Mouse (Mus musculus) T-helper 1 cell (primary cell): Measurements from ENCODE around the gene Rinl.

ENCODE experiments used
- in situ Hi-C: fragments of 300-600 bp; cut with MboI, MseI; formaldehyde crosslinking; loops from one replicate; pipeline ENCODE4 v1.15.1; 2025; ENCODE audit warnings: high pct_unique_total_duplicates

The Rinl gene

DNA sequence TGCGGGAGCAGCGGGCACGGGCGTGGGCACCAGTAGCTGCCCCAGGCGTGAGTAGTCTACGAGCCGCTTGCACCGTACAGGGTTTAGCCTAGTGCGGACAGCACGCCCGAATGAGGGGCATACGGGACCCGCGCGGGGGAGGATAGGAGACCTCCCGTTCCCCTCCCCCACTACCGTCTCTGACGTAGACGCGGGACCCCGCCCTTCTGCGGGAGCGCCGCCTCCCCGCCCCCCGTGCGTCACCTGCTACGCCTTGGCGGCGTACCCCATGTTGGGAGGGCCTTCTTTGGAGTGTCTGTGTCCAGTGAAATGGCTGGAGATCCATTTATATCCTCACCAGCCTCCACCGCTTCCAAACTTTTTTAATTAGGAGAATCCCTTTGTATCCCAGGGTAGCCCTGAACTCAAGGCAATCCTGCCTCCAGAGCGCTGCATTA, 20.2 kb downstream of the Rinl start:
- in situ Hi-C loops, result no loop called here

DNA sequence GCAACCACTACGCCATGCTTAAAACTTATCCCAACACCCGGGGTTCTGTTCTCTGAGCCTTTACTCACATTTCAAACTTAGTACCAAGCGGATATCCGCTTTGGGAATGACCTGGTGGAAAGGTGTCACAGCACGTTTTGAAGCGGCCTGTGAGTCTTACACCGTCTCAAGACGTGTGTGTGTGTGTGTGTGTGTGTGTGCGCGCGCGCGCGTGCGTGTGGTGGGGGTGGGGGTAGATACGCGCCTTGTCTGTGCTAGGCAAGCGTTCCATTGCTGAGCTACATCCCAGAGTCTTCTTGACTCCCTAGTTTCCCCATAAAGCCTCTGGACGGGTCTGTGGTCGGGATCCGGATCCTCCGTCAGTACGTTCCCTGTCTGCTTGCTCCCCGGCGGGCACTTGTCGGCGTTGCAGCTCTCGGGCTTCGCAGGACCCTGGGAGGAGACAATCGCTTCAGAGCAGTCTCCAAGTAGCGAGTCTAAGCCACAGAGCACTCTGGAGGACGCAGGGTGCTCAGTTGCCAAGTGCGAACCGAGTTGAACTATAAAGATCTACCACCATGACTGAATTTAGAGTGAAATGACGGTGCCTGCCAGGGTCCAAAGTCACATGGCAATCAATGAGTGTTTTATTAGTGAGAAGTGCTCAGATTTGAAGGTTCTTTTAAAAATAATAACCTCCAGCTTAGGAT, 20.8 kb downstream of the Rinl start:
- in situ Hi-C loops, result no loop called here

DNA sequence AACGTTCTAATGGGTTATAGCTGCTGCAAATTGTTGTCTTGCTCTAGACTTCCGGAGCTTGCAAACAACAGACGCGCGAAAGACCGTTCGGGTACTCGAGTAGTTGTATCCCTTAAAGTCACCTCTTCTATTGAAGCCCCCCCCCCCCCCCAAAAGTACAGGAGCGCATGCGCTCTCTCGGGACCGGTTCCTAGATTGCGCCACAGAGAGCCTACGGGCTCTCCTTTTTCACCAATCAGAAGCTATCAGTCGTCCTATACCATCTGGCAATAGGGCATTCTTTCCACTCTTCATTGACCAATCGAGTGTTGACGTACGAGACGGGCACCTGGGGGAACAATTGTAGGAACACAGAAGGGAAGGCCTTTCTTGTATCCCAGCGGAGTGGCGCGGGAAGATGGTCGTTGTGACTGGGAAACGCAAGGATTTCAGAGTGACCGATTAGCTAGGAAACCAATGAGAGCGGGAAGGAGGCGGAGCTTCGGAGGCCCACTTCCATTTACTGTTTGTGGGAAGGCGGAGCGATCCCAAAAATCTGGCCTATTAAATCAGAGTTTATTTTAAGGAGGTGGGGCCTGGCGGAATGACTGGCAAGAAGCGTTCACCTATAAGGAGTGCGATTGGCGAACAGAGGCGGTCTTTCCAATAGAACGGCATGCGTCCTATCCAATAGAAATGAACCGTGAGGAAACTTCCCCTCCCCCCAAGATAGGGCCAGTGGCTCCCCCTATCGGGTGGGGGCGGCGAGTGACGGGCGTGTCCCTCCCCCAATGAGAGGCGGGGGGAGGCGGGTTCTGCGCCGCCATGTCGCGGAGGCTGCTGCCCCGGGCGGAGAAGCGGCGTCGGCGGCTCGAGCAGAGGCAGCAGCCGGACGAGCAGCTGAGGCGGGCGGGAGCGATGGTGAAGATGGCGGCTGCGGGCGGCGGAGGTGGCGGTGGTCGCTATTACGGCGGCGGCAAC, 21.6 kb downstream of the Rinl start:
- in situ Hi-C loops, result no loop called here

DNA sequence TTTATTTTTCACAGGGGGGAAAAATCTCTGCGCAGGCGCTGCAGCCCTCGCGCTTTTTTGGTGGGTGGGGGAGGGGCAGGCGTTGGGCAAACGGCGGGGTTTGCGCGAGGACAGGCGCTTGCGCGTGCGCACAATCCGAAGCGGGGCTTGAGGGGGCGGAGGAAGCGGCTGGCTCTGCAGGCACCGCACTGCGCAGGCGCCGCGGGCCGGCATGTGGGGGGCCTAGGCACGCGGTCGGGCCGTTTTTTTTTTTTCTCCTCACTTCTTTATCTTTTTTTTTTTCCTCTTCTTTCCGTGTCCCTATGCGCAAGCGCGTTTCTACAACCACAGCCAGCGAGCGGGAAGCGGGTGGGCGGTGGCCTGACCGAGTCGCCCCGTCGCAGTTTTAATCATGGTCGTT, 22.5 kb downstream of the Rinl start:
- in situ Hi-C loops, result no loop called here

DNA sequence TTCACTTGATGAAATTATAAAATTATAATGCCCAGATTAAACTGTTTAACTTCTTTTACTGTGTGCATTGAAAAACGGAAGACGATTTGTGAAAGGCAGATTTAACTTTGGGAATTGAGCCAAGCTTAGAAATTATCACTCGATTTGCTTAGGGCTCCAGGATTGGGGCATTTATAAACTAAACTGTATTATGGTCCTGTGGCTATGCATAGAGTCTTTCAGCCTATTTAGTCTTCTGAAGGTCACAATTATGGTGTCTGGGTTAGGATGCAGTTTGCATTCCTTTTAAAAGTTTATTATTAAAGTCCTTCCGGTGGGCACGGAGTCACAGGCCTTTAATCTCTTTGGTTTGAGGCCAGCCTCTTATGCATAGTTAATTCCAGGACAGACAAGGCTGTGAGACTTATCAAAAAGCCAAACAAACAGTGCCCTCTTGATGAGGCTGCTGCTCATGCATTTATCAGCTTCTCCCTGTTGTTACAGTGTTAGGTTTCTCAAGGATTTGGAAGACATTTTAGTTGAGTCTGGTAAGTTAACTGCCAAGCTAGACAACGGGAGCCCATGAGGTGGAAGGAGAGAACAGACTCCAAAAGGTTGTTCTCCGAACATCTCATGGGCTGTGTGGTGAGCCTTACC, 23.0 kb downstream of the Rinl start:
- in situ Hi-C loops, result no loop called here

DNA sequence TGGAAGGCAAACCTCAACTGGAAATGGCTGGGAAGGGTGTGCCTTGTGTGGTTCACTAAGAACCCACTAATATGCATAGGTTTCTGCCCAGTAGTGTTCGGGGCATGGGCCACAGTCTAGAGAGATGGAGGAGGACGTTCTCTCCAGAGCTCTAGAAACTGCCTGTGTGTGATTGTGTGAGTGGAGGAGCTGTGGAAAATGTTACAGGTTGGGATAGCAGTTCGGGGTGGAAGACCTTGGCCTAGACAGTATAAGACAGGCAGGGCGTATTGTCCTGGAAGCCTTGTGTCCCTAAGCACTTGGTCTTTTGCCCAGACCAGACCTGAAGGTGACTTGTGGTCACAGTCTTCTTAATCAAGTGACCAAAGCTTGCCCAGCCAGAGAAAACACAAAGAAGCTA, 23.7 kb downstream of the Rinl start:
- in situ Hi-C loops, result no loop called here

DNA sequence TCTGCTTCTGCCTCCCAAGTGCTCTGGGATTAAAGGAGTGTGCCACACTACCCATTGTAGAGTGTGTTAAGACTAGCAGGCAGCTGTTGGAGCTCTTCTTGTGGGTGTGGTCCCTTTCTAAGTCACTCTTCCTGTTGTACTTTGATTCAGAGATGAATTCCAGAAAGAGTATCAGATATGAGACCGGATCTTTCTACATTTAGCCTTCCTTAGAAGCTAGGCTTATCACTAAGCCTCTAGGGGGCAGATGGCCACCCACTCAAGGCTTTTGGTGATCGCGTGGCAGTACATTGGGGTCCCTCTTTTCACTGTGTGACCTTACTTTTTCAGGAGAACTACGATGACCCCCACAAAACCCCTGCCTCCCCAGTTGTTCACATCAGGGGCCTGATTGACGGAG, 24.2 kb downstream of the Rinl start:
- in situ Hi-C loops, result no loop called here

DNA sequence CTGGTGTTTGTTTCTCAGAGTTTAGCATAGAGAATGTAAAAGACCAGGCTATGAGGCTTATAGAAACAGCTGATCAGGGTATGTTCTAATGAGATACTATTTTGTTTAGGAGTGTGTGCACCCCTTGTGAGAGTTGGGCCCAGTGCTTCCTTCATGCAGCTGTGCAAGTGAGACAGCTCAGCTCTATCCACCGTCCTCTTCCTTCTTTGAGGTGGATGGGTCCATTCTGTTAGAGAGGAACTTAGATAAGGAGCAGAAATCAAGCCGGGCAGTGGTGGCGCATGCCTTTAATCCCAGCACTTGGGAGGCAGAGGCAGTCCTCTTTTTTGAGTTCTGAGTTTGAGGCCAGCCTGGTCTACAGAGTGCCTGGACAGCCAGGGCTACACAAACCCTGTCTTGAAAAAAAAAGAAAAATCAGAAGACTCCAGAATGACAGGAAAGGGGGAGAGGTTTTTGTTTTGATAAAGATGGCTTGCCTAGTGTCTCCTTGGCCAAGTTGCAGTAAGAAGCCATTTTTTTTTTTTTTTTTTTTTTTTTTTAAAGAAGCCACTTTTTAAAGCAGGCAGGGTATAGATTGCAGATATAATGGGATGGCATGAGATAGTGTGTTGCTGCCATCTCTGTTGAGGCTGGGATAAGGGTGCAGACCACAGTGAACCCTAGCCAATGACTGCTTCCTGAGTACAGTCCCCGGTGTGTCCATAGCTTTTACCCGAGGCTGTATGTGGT, 25.7 kb downstream of the Rinl start:
- in situ Hi-C loops, result no loop called here

DNA sequence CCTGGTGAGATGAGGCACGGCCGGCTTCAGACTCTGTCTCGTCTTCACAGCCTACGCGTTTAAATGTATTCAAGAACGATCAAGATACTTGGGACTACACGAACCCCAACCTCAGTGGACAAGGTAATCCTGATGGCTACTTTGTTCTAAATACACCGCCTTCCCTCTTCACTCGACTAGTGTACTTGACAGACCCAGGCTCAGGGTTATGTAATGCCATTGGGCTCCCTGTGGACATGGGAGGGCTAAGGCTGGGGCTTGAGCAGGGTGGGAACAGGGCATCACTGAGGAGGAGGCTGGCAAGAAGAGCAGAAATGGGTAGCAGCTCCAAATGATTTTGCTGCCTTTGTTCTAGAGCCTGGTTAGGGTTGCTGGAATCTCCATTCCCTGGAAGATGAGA, 26.5 kb downstream of the Rinl start:
- in situ Hi-C loops, result no loop called here

DNA sequence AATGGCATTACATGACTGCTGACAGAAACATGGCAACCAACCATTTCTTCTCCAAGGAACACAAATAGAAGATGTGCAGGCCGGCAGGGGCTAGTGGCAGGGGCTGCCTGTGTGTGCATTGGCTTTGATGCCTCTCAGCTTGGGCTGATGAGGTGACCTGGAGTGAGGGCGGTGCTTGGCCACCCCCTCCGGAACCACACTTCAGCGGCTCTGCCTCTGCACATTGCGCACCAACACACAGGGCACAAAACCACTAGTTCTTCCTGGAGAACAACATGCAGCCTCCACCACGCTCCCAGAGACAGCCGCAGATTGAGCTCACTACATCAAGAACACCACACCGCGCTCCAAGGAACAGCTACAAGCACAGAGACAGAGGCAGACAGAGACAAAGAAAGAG, 27.4 kb downstream of the Rinl start:
- in situ Hi-C loops, result no loop called here

DNA sequence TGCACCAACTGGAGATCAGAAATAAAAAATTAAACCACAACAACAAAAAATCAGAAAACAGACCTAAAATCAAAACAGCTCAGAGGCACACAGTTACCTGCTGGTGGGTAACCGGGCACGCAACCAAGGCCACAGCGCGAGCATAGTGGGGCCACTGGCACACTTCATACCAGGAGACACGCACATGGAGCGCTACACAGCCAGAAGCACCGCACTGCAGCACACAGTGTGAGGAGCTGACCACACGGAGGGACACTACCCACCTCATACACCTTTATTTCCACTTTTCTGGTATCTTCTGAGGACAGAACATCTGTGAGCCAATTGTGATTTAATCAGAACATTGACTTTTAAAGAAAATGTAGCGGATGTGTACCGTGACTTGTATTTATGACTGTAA, 28.2 kb downstream of the Rinl start:
- in situ Hi-C loops, result no loop called here

DNA sequence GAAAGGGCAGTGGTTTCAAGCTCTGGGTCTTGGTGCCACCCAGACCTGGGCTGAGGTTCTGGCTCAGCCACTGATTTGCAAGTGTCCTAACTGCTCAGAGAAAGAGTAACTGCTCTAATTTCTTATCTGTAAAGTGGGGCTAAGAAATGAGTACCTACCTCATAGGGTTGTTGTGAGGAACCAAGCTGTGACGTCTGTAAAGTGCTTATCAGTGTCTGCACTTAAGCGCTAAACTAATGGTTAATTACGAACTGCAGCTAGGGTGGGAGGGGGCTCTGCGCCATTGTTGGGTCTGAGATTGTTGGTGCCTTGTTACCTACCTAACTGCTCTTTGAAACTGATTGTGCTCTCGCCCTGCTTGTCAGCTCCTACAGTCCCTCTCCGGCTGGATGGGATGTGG, 28.8 kb downstream of the Rinl start:
- in situ Hi-C loops, result no loop called here

DNA sequence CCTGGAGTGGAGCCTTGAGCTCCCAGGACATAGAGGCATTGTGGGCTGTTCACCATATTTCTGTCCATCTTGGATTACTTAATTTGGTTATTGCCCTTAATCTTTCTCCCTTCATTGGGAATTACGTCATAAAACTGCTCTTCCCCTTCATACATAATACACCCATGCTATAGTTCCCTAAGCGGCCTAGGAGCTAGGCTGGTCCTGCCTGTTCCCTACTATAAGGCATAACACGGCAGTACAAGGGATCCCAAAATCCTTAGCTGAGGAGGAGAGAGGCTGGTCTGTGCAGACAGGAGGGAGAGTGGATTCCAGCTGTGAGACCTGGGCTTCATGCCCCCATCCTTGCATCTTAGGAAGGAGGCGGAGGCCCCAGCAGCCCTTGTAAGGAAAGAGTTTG, 29.2 kb downstream of the Rinl start:
- in situ Hi-C loops, result no loop called here

DNA sequence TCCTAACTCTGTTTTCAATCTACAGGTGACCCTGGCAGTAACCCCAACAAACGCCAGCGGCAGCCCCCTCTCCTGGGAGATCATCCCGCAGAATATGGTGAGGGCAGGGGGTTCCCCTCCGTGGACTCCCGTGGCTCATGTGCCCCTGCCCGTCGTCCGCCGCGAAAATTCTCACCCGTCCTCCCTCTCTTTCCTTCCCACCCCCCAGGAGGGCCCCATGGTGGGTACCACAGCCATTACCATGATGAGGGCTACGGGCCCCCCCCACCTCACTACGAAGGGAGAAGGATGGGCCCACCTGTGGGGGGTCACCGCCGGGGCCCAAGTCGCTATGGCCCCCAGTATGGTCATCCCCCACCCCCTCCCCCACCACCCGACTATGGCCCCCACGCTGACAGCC, 29.7 kb downstream of the Rinl start:
- in situ Hi-C loops, result no loop called here

DNA sequence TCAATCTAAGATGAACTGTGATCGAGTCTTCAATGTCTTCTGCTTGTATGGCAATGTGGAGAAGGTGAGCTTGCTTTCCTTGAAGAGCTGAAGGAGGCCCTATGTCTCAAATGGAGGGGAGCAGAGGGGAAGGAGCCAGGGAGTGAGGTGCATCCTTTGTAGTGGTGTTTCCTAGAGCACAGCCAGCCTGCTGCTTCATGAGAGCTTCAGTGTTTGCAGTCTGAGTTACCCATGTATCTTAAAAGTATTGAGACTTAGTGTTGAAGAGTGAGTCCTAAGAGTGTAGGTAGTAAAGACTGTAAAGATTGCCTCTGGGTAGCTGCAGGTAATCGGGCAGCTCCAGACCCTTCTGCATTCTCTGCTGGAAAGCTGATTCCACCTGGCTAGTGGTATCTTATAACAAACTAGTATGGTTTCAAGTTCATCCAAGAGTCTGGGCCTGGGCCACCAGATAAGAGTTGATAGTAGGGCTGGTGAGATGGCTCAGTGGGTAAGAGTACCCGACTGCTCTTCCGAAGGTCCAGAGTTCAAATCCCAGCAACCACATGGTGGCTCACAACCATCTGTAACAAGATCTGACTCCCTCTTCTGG, 30.2 kb downstream of the Rinl start:
- in situ Hi-C loops, result no loop called here

DNA sequence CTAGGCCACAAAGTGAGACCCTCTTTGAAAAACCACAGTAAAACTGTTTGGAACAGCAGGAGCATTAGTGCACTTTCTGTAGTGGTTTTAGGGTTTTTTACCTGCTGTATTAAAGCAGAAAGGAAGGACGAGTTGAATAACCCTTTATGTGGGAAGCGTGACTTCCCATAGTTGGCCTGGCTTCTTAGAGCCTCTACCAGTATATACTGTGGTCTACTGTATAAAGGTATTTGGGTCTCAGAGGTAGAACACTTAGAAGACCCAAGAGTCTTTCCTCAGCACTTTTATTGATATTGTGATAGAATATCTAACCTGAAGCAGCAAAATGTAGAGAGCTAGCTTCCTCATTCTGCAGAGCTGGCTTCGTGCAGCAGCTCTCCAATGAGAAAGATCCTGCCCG, 30.8 kb downstream of the Rinl start:
- in situ Hi-C loops, result no loop called here

DNA sequence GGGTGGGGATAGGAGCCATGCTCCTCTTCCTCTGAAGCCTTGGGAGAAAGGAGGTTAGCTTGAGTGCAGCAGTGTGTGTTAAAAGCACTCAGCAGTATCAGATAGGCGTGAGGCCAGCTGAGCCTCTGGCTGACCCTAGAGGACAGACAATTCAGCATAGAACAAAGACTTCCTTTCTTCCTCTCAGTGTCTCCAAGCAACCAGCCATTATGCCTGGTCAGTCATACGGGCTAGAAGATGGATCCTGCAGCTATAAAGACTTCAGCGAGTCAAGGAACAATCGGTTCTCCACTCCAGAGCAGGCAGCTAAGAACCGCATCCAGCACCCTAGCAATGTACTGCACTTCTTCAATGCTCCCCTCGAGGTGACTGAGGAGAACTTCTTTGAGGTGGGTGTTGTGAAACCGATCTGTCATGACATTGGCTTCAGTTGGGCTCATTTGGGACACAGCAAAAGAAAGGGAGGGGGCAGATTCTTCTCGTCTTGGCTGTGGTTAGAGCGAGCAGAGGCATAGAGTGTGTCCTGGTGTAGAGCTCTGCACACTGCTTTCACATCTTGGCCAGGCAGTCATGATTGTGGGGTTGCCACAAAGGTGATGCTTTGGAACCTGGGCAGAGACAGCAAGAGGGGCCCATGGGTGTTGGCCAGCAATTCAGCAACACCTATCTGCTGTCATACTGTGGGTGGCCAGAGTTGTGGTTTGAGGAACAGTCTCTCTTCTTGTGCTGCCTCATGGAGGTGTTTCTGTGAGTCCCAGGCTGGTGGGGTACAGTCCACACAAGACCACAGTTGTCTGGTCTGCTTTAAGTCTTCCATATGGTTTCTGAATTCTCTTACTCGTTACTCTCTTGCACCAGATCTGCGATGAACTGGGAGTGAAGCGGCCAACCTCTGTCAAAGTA, 31.8 kb downstream of the Rinl start:
- in situ Hi-C loops, result loop anchor here (5.0 to 10.0 kb wide), 2 partner anchors 47 to 1604 kb away; partner anchors contain the start of gene Nfkbid

DNA sequence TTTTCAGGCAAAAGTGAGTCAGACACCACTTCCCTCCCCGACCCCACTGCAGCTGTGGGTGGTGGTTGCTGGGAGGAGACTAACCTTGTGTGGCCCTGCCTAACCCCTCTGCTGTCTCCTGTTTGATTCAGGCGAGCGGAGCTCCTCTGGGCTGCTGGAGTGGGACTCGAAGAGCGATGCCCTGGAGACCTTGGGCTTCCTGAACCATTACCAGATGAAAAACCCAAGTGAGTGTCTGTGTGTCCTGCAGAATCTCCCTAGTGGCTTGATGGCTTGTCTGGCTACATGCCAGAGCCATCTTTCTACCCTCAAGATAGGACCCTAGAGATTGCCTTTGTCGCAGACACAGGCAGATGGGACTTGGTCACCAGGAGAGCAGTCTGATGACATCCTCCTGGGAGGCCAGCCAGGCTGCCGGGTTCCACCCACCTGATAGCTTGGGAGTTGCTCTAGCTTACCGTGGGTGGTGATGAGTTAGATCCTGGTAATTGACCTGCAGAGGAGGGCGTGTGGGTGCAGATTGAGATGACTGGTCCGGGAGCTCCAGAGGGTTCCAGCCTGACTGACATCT, 32.6 kb downstream of the Rinl start:
- in situ Hi-C loops, result loop anchor here (5.0 to 10.0 kb wide), 2 partner anchors 46 to 1603 kb away; partner anchors contain the start of gene Nfkbid

DNA sequence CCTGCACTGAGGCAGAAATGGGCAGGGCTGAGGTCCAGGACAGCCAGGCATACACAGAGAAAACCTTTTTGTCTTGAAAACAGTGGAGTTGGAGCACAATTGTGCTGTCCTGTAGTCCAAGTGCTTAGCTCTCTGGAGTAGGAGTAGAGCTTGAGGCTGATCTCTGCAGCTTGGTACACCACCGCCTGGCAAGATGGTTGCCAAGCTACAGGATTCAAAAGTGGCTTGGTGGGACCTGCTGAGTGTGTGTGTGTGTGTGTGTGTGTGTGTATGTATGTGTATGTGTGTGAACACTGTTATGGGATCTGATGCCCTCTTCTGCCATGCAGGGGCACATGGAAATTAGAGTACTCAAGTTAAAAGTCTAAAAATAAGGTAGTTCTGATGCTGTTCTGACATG, 33.8 kb downstream of the Rinl start:
- in situ Hi-C loops, result loop anchor here (5.0 to 10.0 kb wide), 2 partner anchors 45 to 1602 kb away; partner anchors contain the start of gene Nfkbid
